Mouse (Mus musculus) forebrain, embryonic 11.5 days (tissue): Measurements from ENCODE around the gene Ran. TPM values are rescaled to one million over a fixed set of nuclear protein-coding genes. Genes with fewer than 3 reads are reported as not detected.

Experiments used
- ATAC-seq: fragments of 200-750 bp; cut with Nextera tagmentation; replicated peaks from 2 replicates; pipeline ENCODE4 v1.8.0; 2017; ENCODE audit warnings: moderate TSS enrichment; ENCODE audit not compliant: low FRiP score
- DNase-seq: peaks from one replicate; pipeline ENCODE4 v3.0.0-alpha.2; 2017; ENCODE audit warnings: low spot score
- H3K27ac ChIP-seq: fragments of 300-500 bp; sonication (generic); 2 replicates; pipeline ENCODE4 v1.5.1; 2014; ENCODE audit warnings: low read depth, low read length
- H3K27me3 ChIP-seq: fragments of 300-500 bp; sonication (generic); 2 replicates; pipeline ENCODE4 v1.6.1; 2014; ENCODE audit warnings: mild to moderate bottlenecking, low read length, mixed read lengths; ENCODE audit not compliant: control insufficient read depth, insufficient read depth
- H3K36me3 ChIP-seq: fragments of 300-500 bp; sonication (generic); 2 replicates; pipeline ENCODE4 v1.6.1; 2014; ENCODE audit warnings: mild to moderate bottlenecking, low read length, moderate library complexity, mixed read lengths; ENCODE audit not compliant: control insufficient read depth, insufficient read depth
- H3K4me1 ChIP-seq: fragments of 300-500 bp; sonication (generic); replicated peaks from 2 replicates; pipeline ENCODE4 v1.6.1; 2014; ENCODE audit warnings: low read length, mixed read lengths; ENCODE audit not compliant: control insufficient read depth, insufficient read depth
- H3K4me2 ChIP-seq: fragments of 300-500 bp; sonication (generic); 2 replicates; pipeline ENCODE4 v1.6.1; 2014; ENCODE audit warnings: low read depth, mild to moderate bottlenecking, low read length, moderate library complexity, mixed read lengths; ENCODE audit not compliant: severe bottlenecking
- H3K4me3 ChIP-seq: fragments of 300-500 bp; sonication (generic); 2 replicates; pipeline ENCODE4 v1.5.1; 2014; ENCODE audit warnings: low read depth, low read length
- H3K9ac ChIP-seq: fragments of 300-500 bp; sonication (generic); 2 replicates; pipeline ENCODE4 v1.6.1; 2014; ENCODE audit warnings: low read length
- H3K9me3 ChIP-seq: fragments of 300-500 bp; sonication (generic); 2 replicates; pipeline ENCODE4 v1.6.1; 2016; ENCODE audit warnings: low read length, mixed read lengths; ENCODE audit not compliant: control insufficient read depth
- WGBS: fragments of 180-500 bp; shearing (Covaris S2); extraction: QIAGEN DNeasy Blood & Tissue Kit; methylation state at CpG from one replicate; pipeline ENCODE4 v1.1.7; 2014; 5-methylcytosine and 5-hydroxymethylcytosine counted together
- polyA plus RNA-seq: library from polyadenylated mRNA; unstranded; fragments of >200 nt; fragmentation: Nextera tagmentation; extraction: Ambion mirVana; gene quantifications from 2 replicates; pipeline ENCODE4 v1.2.1, GENCODE M21; 2014

Ran gene
- polyA plus RNA-seq, 1 experiment from 2014 or later, result 917 TPM

- Histone ChIP-seq H3K27me3 (no peaks in the 10 kb centered on the region), H3K36me3 (no peaks in the 10 kb centered on the region), H3K4me2 (no peak overlapping the region), H3K4me3 (no peak overlapping the region), H3K27ac (no peak overlapping the region), H3K9me3 (no peaks in the 10 kb centered on the region), H3K4me1 (no peaks in the 10 kb centered on the region), H3K9ac (no peak overlapping the region)
- no peak for DNase-seq
- WGBS, result 85% methylated on average over 14 of the region's 14 CpGs
- ATAC-seq, result no peak
Measured at GRCm38 (mm10) chr5:129071761-129072280, 52.0 kb downstream of the Ran start.

GRCm38 (mm10) chr5:129073404-129073803, 53.5 kb downstream of the Ran start:
- Histone ChIP-seq H3K27me3 (no peaks in the 10 kb centered on the region), H3K4me1 (no peaks in the 10 kb centered on the region), H3K9me3 (no peaks in the 10 kb centered on the region), H3K9ac (no peak overlapping the region), H3K4me3 (no peak overlapping the region), H3K36me3 (no peaks in the 10 kb centered on the region), H3K4me2 (no peak overlapping the region), H3K27ac (no peak overlapping the region)
- WGBS, result 84% methylated on average over 6 of the region's 6 CpGs
- DNase-seq, result no peak
- ATAC-seq, result no peak

Other genes starting within 250 kb of the Ran start
- gene Rimbp2, start 66.6 kb upstream of the Ran start, polyA plus RNA-seq, result 0.44 and 0.95 TPM in 2 replicates
- gene Stx2, start 11.5 kb upstream of the Ran start, polyA plus RNA-seq, result 29.6 and 32.3 TPM in 2 replicates
- gene Adgrd1, start 76.7 kb downstream of the Ran start, polyA plus RNA-seq, result not detected in 2 replicates